Mouse (Mus musculus) cortical plate, adult 2 months (tissue): Measurements from ENCODE around the gene Adipoq.

Experiments used
- CTCF ChIP-seq: fragments of 200-500 bp; IDR thresholded peaks from 2 replicates; pipeline ENCODE4 v1.5.1; 2011; ENCODE audit warnings: mild to moderate bottlenecking, control low read depth, low read length; ENCODE audit not compliant: insufficient read depth; ENCODE audit errors: extremely low read depth
- POLR2A ChIP-seq: fragments of 200-500 bp; IDR thresholded peaks from 2 replicates; pipeline ENCODE4 v1.6.1; 2011; ENCODE audit warnings: mild to moderate bottlenecking, low read length, control low read depth; ENCODE audit not compliant: insufficient read depth; ENCODE audit errors: extremely low read depth

DNA sequence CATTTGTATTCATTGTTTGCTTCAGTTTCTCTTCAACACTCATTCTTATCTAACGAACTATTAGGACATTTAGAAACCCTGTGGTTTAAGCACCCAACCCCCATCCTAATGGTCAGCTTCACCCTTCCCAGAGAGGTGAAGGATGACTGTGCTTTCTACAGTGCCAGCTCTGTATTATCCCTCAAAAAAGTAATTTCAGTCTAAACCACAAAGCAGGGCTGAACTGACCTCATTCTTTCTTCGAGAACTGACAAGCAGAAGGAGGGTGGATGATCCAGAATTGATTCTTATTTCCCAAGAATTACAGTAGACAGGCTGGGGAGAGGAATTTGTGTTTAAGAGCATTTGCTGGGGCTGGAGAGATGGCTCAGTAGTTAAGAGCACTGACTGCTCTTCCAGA is 13.4 kb downstream of the Adipoq start:
- TF ChIP-seq CTCF, result no peak
- TF ChIP-seq POLR2A, result no peak
